Mouse (Mus musculus): ENCODE data around the gene Rapgef5. TPM values are rescaled to one million over a fixed set of nuclear protein-coding genes. Genes with fewer than 3 reads are reported as not detected.

Gene Rapgef5
- polyA plus RNA-seq (2012; rRNA removed) (5.4 and 5.6 TPM in 2 replicates), polyA plus RNA-seq (2014; fragmentation: Nextera tagmentation; extraction: Ambion mirVana) (8.6 and 9.9 TPM in 2 replicates)

GRCm38 (mm10) chr12:117516179-117516578 is at the start of gene Rapgef5:
TSS of gene Rapgef5 (plus strand) at chr12:117516479.
- ATAC-seq (ENCODE audit: low FRiP score, low read depth) (no peak), DNase-seq (ENCODE audit: low spot score) (no peak)
- Histone ChIP-seq H3K4me1 (ENCODE audit: control insufficient read depth, insufficient read depth, low read length) (no peaks in the 10 kb centered on the region), H3K27me3 (ENCODE audit: control insufficient read depth, insufficient read depth, low read length) (no peaks in the 10 kb centered on the region), H3K9me3 (ENCODE audit: control insufficient read depth, low read length) (no peaks in the 10 kb centered on the region), H3K4me3 (replicated peaks; ENCODE audit: low read length) (no peak within 1 kb of the TSS), H3K9ac (ENCODE audit: low read depth, low read length, severe bottlenecking) (no peak within 1 kb of the TSS), H3K4me2 (replicated peaks; ENCODE audit: low read depth, low read length, severe bottlenecking) (no peak within 1 kb of the TSS), H3K36me3 (ENCODE audit: control insufficient read depth, insufficient read depth, low read length) (no peaks in the 10 kb centered on the region), H3K27ac (replicated peaks; ENCODE audit: low read depth, low read length) (no peak within 1 kb of the TSS)
- WGBS, result 94% methylated on average over 2 of the region's 2 CpGs
- no peak for TF ChIP-seq POLR2A (IDR thresholded peaks at IDR 0.05; ENCODE audit: borderline replicate concordance, extremely low read depth, insufficient read depth, insufficient read length)

- 72% methylated on average over 5 of the region's 5 CpGs for WGBS
- 0 out of 2 replicates have a peak, but pooled peaks cover 3% of the 10 kb centered on the region for H3K9me3 ChIP-seq (ENCODE audit: control insufficient read depth, low read length)
- no peak overlapping the region for H3K27ac ChIP-seq (replicated peaks; ENCODE audit: low read depth, low read length)
- H3K9ac ChIP-seq (ENCODE audit: low read depth, low read length, severe bottlenecking), result no peak overlapping the region
- H3K4me1 ChIP-seq (ENCODE audit: control insufficient read depth, insufficient read depth, low read length), result no peaks in the 10 kb centered on the region
- no peak for ATAC-seq (ENCODE audit: low FRiP score, low read depth)
- no peak for TF ChIP-seq POLR2A (IDR thresholded peaks at IDR 0.05; ENCODE audit: borderline replicate concordance, extremely low read depth, insufficient read depth, insufficient read length)
- no peaks in the 10 kb centered on the region for H3K36me3 ChIP-seq (ENCODE audit: control insufficient read depth, insufficient read depth, low read length)
- no peak overlapping the region for H3K4me3 ChIP-seq (replicated peaks; ENCODE audit: low read length)
- no peak overlapping the region for H3K4me2 ChIP-seq (replicated peaks; ENCODE audit: low read depth, low read length, severe bottlenecking)
- no peaks in the 10 kb centered on the region for H3K27me3 ChIP-seq (ENCODE audit: control insufficient read depth, insufficient read depth, low read length)
- DNase-seq (ENCODE audit: low spot score), result no peak
Measured at GRCm38 (mm10) chr12:117468329-117468728, 48.0 kb upstream of the Rapgef5 start.

DNA sequence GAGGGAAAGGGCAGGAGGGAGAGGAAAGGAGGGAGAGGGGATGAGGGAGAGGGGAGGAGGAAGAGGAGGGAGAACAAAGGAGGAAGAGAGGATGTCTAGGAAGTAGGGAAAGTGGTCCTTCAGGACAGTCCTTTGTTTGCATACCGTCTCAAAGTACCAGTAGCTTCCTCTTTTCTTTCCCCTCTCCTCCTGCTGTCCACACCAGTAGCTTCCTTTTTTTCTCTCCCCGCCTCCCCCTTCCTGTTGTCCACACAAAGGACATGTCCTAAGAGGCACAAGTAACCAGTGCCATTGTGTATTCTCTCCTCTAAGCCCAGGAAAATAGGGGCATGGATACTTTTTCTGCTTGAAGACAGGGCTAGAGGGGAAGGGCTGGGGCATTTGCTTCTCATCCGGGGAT is 37.3 kb upstream of the Rapgef5 start:
- no peaks in the 10 kb centered on the region for H3K27me3 ChIP-seq (ENCODE audit: control insufficient read depth, insufficient read depth, low read length)
- no peak overlapping the region for H3K4me2 ChIP-seq (replicated peaks; ENCODE audit: low read depth, low read length, severe bottlenecking)
- H3K36me3 ChIP-seq (ENCODE audit: control insufficient read depth, insufficient read depth, low read length), result no peaks in the 10 kb centered on the region
- H3K4me3 ChIP-seq (replicated peaks; ENCODE audit: low read length), result no peak overlapping the region
- no peak overlapping the region for H3K9ac ChIP-seq (ENCODE audit: low read depth, low read length, severe bottlenecking)
- TF ChIP-seq POLR2A (IDR thresholded peaks at IDR 0.05; ENCODE audit: borderline replicate concordance, extremely low read depth, insufficient read depth, insufficient read length), result no peak
- DNase-seq (ENCODE audit: low spot score) (no peak), ATAC-seq (ENCODE audit: low FRiP score, low read depth) (no peak)
- H3K27ac ChIP-seq (replicated peaks; ENCODE audit: low read depth, low read length), result no peak overlapping the region
- 78% methylated on average over 3 of the region's 3 CpGs for WGBS
- peaks cover 3% of the 10 kb centered on the region; the same call in 1 of the 2 replicates for H3K4me1 ChIP-seq (ENCODE audit: control insufficient read depth, insufficient read depth, low read length)
- H3K9me3 ChIP-seq (ENCODE audit: control insufficient read depth, low read length), result no peaks in the 10 kb centered on the region

DNA sequence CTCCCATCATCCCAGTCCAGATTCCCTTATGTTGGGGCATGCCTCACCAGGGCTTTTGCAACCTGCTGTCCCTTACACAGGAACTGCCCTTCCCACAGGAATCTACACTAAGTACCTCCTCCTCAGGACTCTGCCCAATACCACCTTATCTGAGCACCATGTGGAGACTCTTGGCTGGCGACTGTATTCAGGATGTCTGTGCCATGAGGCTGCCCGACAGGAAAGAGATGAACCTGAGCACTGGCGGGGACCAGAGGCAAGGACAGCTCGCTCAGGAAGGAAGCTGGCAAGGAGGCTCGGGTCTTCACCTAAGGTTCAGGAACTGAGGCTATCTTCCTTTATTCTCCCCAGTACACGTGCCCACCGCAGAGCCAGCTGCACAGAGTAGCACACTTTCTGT is 36.6 kb upstream of the Rapgef5 start:
- WGBS, result 76% methylated on average over 7 of the region's 7 CpGs
- Histone ChIP-seq H3K9me3 (ENCODE audit: control insufficient read depth, low read length) (no peaks in the 10 kb centered on the region), H3K27me3 (ENCODE audit: control insufficient read depth, insufficient read depth, low read length) (no peaks in the 10 kb centered on the region), H3K4me1 (ENCODE audit: control insufficient read depth, insufficient read depth, low read length) (peaks cover 3% of the 10 kb centered on the region; the same call in 1 of the 2 replicates), H3K9ac (ENCODE audit: low read depth, low read length, severe bottlenecking) (no peak overlapping the region), H3K4me2 (replicated peaks; ENCODE audit: low read depth, low read length, severe bottlenecking) (no peak overlapping the region), H3K36me3 (ENCODE audit: control insufficient read depth, insufficient read depth, low read length) (no peaks in the 10 kb centered on the region), H3K4me3 (replicated peaks; ENCODE audit: low read length) (no peak overlapping the region), H3K27ac (replicated peaks; ENCODE audit: low read depth, low read length) (no peak overlapping the region)
- DNase-seq (ENCODE audit: low spot score) (no peak), ATAC-seq (ENCODE audit: low FRiP score, low read depth) (no peak)
- TF ChIP-seq POLR2A (IDR thresholded peaks at IDR 0.05; ENCODE audit: borderline replicate concordance, extremely low read depth, insufficient read depth, insufficient read length), result no peak

DNA sequence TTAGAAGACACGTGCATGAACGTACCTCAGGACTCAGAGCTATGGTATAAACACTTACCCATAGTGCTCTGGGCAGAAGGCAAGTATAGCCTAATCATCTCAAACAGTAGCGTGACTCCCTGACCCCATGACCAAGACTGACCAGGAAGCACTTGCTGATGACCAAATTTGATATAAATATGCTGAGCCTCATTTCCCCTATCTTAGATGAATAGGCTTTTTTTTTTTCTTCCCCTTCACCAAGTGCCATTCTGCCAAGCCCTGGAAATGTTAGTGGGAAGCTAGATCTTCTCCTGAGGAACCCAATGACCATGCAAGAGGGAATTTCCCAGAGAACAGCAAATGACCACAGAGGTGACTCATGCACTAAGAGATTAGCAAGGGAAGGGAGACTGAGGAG is 35.3 kb upstream of the Rapgef5 start:
- Histone ChIP-seq H3K4me1 (ENCODE audit: control insufficient read depth, insufficient read depth, low read length) (peaks cover 3% of the 10 kb centered on the region), H3K9me3 (ENCODE audit: control insufficient read depth, low read length) (no peaks in the 10 kb centered on the region), H3K4me2 (replicated peaks; ENCODE audit: low read depth, low read length, severe bottlenecking) (no peak overlapping the region), H3K4me3 (replicated peaks; ENCODE audit: low read length) (no peak overlapping the region), H3K27ac (replicated peaks; ENCODE audit: low read depth, low read length) (no peak overlapping the region), H3K36me3 (ENCODE audit: control insufficient read depth, insufficient read depth, low read length) (no peaks in the 10 kb centered on the region), H3K9ac (ENCODE audit: low read depth, low read length, severe bottlenecking) (no peak overlapping the region), H3K27me3 (ENCODE audit: control insufficient read depth, insufficient read depth, low read length) (no peaks in the 10 kb centered on the region)
- ATAC-seq (ENCODE audit: low FRiP score, low read depth) (no peak), DNase-seq (ENCODE audit: low spot score) (no peak)
- TF ChIP-seq POLR2A (IDR thresholded peaks at IDR 0.05; ENCODE audit: borderline replicate concordance, extremely low read depth, insufficient read depth, insufficient read length), result no peak
- 87% methylated on average over 3 of the region's 3 CpGs for WGBS

- Histone ChIP-seq H3K27me3 (ENCODE audit: control insufficient read depth, insufficient read depth, low read length) (no peaks in the 10 kb centered on the region), H3K4me2 (replicated peaks; ENCODE audit: low read depth, low read length, severe bottlenecking) (no peak overlapping the region), H3K36me3 (ENCODE audit: control insufficient read depth, insufficient read depth, low read length) (no peaks in the 10 kb centered on the region), H3K27ac (replicated peaks; ENCODE audit: low read depth, low read length) (no peak overlapping the region), H3K9ac (ENCODE audit: low read depth, low read length, severe bottlenecking) (no peak overlapping the region), H3K4me3 (replicated peaks; ENCODE audit: low read length) (no peak overlapping the region), H3K9me3 (ENCODE audit: control insufficient read depth, low read length) (no peaks in the 10 kb centered on the region), H3K4me1 (ENCODE audit: control insufficient read depth, insufficient read depth, low read length) (peaks cover 18% of the 10 kb centered on the region)
- no peak for TF ChIP-seq POLR2A (IDR thresholded peaks at IDR 0.05; ENCODE audit: borderline replicate concordance, extremely low read depth, insufficient read depth, insufficient read length)
- DNase-seq (ENCODE audit: low spot score) (no peak), ATAC-seq (ENCODE audit: low FRiP score, low read depth) (no peak)
- WGBS, result 23% methylated on average over 3 of the region's 3 CpGs
Measured at GRCm38 (mm10) chr12:117482665-117483064, 33.6 kb upstream of the Rapgef5 start.

All from limb, embryonic 14.5 days (tissue).